Mouse (Mus musculus) neural tube, embryonic 15.5 days (tissue): ENCODE results near the gene 1700066M21Rik. TPM values are rescaled to one million over a fixed set of nuclear protein-coding genes. Genes with fewer than 3 reads are reported as not detected.

Source experiments
- ATAC-seq: fragments of 200-750 bp; cut with Nextera tagmentation; 2 replicates; pipeline ENCODE4 v1.8.0; 2017; ENCODE audit warnings: mild to moderate bottlenecking, moderate TSS enrichment, moderate library complexity; ENCODE audit not compliant: low FRiP score
- H3K27ac ChIP-seq: fragments of 300-500 bp; sonication (generic); replicated peaks from 2 replicates; pipeline ENCODE4 v1.5.1; 2015; ENCODE audit warnings: mild to moderate bottlenecking, inconsistent platforms
- H3K27me3 ChIP-seq: fragments of 300-500 bp; sonication (generic); replicated peaks from 2 replicates; pipeline ENCODE4 v1.6.1; 2015; ENCODE audit warnings: inconsistent platforms
- H3K36me3 ChIP-seq: fragments of 300-500 bp; sonication (generic); 2 replicates; pipeline ENCODE4 v1.6.1; 2015; ENCODE audit warnings: inconsistent platforms
- H3K4me1 ChIP-seq: fragments of 300-500 bp; sonication (generic); 2 replicates; pipeline ENCODE4 v1.6.1; 2015; ENCODE audit warnings: inconsistent platforms
- H3K4me2 ChIP-seq: fragments of 300-500 bp; sonication (generic); 2 replicates; pipeline ENCODE4 v1.6.1; 2015; ENCODE audit warnings: inconsistent platforms, mild to moderate bottlenecking, moderate library complexity
- H3K4me3 ChIP-seq: fragments of 300-500 bp; sonication (generic); replicated peaks from 2 replicates; pipeline ENCODE4 v1.5.1; 2015; ENCODE audit warnings: mild to moderate bottlenecking, inconsistent platforms
- H3K9ac ChIP-seq: fragments of 300-500 bp; sonication (generic); replicated peaks from 2 replicates; pipeline ENCODE4 v1.6.1; 2015; ENCODE audit warnings: mild to moderate bottlenecking, inconsistent platforms
- H3K9me3 ChIP-seq: fragments of 300-500 bp; sonication (generic); replicated peaks from 2 replicates; pipeline ENCODE4 v1.6.1; 2016; ENCODE audit warnings: inconsistent platforms
- WGBS: fragments of 180-500 bp; shearing (Covaris S2); methylation state at CpG from one replicate; pipeline ENCODE4 v1.1.7; 2015; ENCODE audit warnings: mixed read lengths; 5-methylcytosine and 5-hydroxymethylcytosine counted together
- polyA plus RNA-seq: library from polyadenylated mRNA; unstranded; fragments of >200 nt; fragmentation: Nextera tagmentation; extraction: Ambion mirVana; gene quantifications from 2 replicates; pipeline ENCODE4 v1.2.1, GENCODE M21; 2015

1700066M21Rik gene
- 18.6 and 21.8 TPM in 2 replicates for polyA plus RNA-seq

GRCm38 (mm10) chr1:57377376-57378341, at the start of gene 1700066M21Rik:
1700066M21Rik (plus strand) TSS chr1:57377620.
- no peaks in the 10 kb centered on the region for H3K36me3 ChIP-seq
- H3K27me3 ChIP-seq: no peaks in the 10 kb centered on the region
- H3K27ac ChIP-seq: peak within 1 kb of the TSS; percentile 93
- peak within 1 kb of the TSS; percentile 67 for H3K4me2 ChIP-seq
- peaks cover 24% of the 10 kb centered on the region for H3K4me1 ChIP-seq
- H3K4me3 ChIP-seq: peak within 1 kb of the TSS; percentile 88
- ATAC-seq: peak; percentile 99
- WGBS: under 1% methylated on average over 80 of the region's 81 CpGs
- peak within 1 kb of the TSS; percentile 92 for H3K9ac ChIP-seq
- no peaks in the 10 kb centered on the region for H3K9me3 ChIP-seq

- no peak overlapping the region for H3K27ac ChIP-seq
- H3K36me3 ChIP-seq: no peaks in the 10 kb centered on the region
- no peak overlapping the region for H3K9ac ChIP-seq
- ATAC-seq: no peak
- no peak overlapping the region for H3K4me3 ChIP-seq
- H3K27me3 ChIP-seq: no peaks in the 10 kb centered on the region
- no peaks in the 10 kb centered on the region for H3K9me3 ChIP-seq
- 70% methylated on average over 5 of the region's 5 CpGs for WGBS
- no peak overlapping the region for H3K4me2 ChIP-seq
- H3K4me1 ChIP-seq: peaks cover 5% of the 10 kb centered on the region; the same call in 1 of the 2 replicates
These were observed 47.9 kb upstream of the 1700066M21Rik start for GRCm38 (mm10) chr1:57329285-57330093.

GRCm38 (mm10) chr1:57330228-57330627, 47.2 kb upstream of the 1700066M21Rik start:
- H3K4me3 ChIP-seq: no peak overlapping the region
- WGBS: 63% methylated on average over 6 of the region's 6 CpGs
- peaks cover 5% of the 10 kb centered on the region; the same call in 1 of the 2 replicates for H3K4me1 ChIP-seq
- H3K9ac ChIP-seq: no peak overlapping the region
- no peak overlapping the region for H3K27ac ChIP-seq
- ATAC-seq: 0 out of 2 replicates have a peak, but pooled peaks have one; percentile 35
- H3K27me3 ChIP-seq: no peaks in the 10 kb centered on the region
- no peaks in the 10 kb centered on the region for H3K9me3 ChIP-seq
- H3K36me3 ChIP-seq: no peaks in the 10 kb centered on the region
- H3K4me2 ChIP-seq: no peak overlapping the region

- Histone ChIP-seq H3K36me3 (no peaks in the 10 kb centered on the region), H3K4me2 (no peak overlapping the region), H3K4me3 (no peak overlapping the region), H3K9ac (no peak overlapping the region), H3K27me3 (no peaks in the 10 kb centered on the region), H3K9me3 (no peaks in the 10 kb centered on the region), H3K27ac (no peak overlapping the region), H3K4me1 (peaks cover 5% of the 10 kb centered on the region; the same call in 1 of the 2 replicates)
- 30% methylated on average over 4 of the region's 4 CpGs for WGBS
- no peak for ATAC-seq
These were observed 45.4 kb upstream of the 1700066M21Rik start for GRCm38 (mm10) chr1:57332040-57332439.

- H3K36me3 ChIP-seq: no peaks in the 10 kb centered on the region
- H3K9ac ChIP-seq: no peak overlapping the region
- H3K27ac ChIP-seq: no peak overlapping the region
- peak; percentile 27; the same call in 1 of the 2 replicates for ATAC-seq
- no peaks in the 10 kb centered on the region for H3K9me3 ChIP-seq
- no peak overlapping the region for H3K4me3 ChIP-seq
- peaks cover 5% of the 10 kb centered on the region; the same call in 1 of the 2 replicates for H3K4me1 ChIP-seq
- 25% methylated on average over 11 of the region's 11 CpGs for WGBS
- H3K4me2 ChIP-seq: no peak overlapping the region
- H3K27me3 ChIP-seq: no peaks in the 10 kb centered on the region
These were observed 43.7 kb upstream of the 1700066M21Rik start for GRCm38 (mm10) chr1:57333550-57334213.

DNA sequence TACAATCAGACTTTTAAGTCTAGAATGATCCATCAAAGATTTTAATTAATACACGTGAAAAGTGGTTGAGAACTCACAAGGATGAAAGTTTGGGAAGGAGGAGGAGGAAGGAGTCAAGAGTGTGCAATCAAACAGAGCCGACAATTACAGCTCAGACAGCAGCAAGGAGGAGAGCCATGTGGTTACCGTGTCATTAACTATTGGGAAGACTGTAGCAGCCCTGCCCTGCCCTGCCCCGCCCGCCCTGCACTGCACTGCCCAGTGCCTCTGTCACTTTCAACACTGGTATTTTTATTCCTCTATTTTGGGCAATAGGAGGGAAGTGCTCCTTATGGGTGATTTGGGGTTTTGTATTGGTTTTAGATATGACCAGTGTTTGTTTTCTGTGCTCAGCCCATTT, 42.2 kb upstream of the 1700066M21Rik start:
- H3K27ac ChIP-seq: no peak overlapping the region
- no peak overlapping the region for H3K9ac ChIP-seq
- WGBS: 63% methylated on average over 5 of the region's 5 CpGs
- H3K9me3 ChIP-seq: no peaks in the 10 kb centered on the region
- no peaks in the 10 kb centered on the region for H3K36me3 ChIP-seq
- H3K4me3 ChIP-seq: no peak overlapping the region
- H3K4me2 ChIP-seq: no peak overlapping the region
- peaks cover 5% of the 10 kb centered on the region; the same call in 1 of the 2 replicates for H3K4me1 ChIP-seq
- H3K27me3 ChIP-seq: no peaks in the 10 kb centered on the region
- no peak for ATAC-seq

- H3K9me3 ChIP-seq: no peaks in the 10 kb centered on the region
- H3K4me2 ChIP-seq: no peak overlapping the region
- WGBS: 51% methylated on average over 14 of the region's 14 CpGs
- ATAC-seq: no peak
- H3K9ac ChIP-seq: no peak overlapping the region
- H3K4me1 ChIP-seq: no peaks in the 10 kb centered on the region
- no peaks in the 10 kb centered on the region for H3K27me3 ChIP-seq
- no peak overlapping the region for H3K27ac ChIP-seq
- H3K4me3 ChIP-seq: no peak overlapping the region
- no peaks in the 10 kb centered on the region for H3K36me3 ChIP-seq
These were observed 38.1 kb upstream of the 1700066M21Rik start for GRCm38 (mm10) chr1:57339156-57339796.

- H3K4me1 ChIP-seq: no peaks in the 10 kb centered on the region
- WGBS: 18% methylated on average over 2 of the region's 2 CpGs
- H3K9ac ChIP-seq: no peak overlapping the region
- H3K27me3 ChIP-seq: no peaks in the 10 kb centered on the region
- ATAC-seq: no peak
- no peaks in the 10 kb centered on the region for H3K9me3 ChIP-seq
- H3K4me2 ChIP-seq: no peak overlapping the region
- H3K27ac ChIP-seq: no peak overlapping the region
- H3K36me3 ChIP-seq: no peaks in the 10 kb centered on the region
- no peak overlapping the region for H3K4me3 ChIP-seq
These were observed 36.2 kb upstream of the 1700066M21Rik start for GRCm38 (mm10) chr1:57341197-57341596.

- no peaks in the 10 kb centered on the region for H3K36me3 ChIP-seq
- no peak overlapping the region for H3K9ac ChIP-seq
- H3K9me3 ChIP-seq: no peaks in the 10 kb centered on the region
- H3K4me3 ChIP-seq: no peak overlapping the region
- H3K27ac ChIP-seq: no peak overlapping the region
- no peaks in the 10 kb centered on the region for H3K4me1 ChIP-seq
- no peak for ATAC-seq
- no peak overlapping the region for H3K4me2 ChIP-seq
- H3K27me3 ChIP-seq: no peaks in the 10 kb centered on the region
These were observed 29.9 kb upstream of the 1700066M21Rik start for GRCm38 (mm10) chr1:57347487-57347886.

DNA sequence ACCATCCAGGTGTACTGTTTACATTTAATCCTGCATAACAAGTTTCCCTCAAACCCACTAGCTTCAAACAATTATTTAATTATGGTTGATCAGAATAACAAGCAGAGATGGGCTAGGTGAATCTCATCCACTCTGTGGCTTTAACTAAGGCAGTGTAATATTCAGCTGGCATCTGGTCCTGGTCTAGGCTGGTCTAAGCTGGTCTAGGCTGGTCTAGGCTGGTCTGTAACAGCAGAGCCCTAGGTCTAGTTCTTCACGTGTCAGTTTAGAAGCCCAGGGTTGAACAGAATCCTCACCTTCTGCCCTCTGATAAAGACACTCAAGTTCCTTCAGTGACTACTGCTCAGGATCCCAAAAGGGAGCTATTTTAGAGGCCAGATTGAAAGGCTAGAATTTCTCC, 25.5 kb upstream of the 1700066M21Rik start:
- Histone ChIP-seq H3K9ac (no peak overlapping the region), H3K4me3 (no peak overlapping the region), H3K9me3 (no peaks in the 10 kb centered on the region), H3K4me2 (no peak overlapping the region), H3K4me1 (no peaks in the 10 kb centered on the region), H3K36me3 (no peaks in the 10 kb centered on the region), H3K27ac (no peak overlapping the region), H3K27me3 (no peaks in the 10 kb centered on the region)
- no peak for ATAC-seq
- WGBS: 73% methylated on average over 1 of the region's 1 CpGs

GRCm38 (mm10) chr1:57358546-57358945, 18.9 kb upstream of the 1700066M21Rik start:
- H3K9me3 ChIP-seq: no peaks in the 10 kb centered on the region
- H3K27me3 ChIP-seq: no peaks in the 10 kb centered on the region
- no peak overlapping the region for H3K4me3 ChIP-seq
- H3K27ac ChIP-seq: no peak overlapping the region
- no peak overlapping the region for H3K9ac ChIP-seq
- ATAC-seq: peak; percentile 55; the same call in 1 of the 2 replicates
- H3K36me3 ChIP-seq: no peaks in the 10 kb centered on the region
- WGBS: 49% methylated on average over 5 of the region's 5 CpGs
- no peak overlapping the region for H3K4me2 ChIP-seq
- H3K4me1 ChIP-seq: no peaks in the 10 kb centered on the region
